Mouse (Mus musculus) neural tube, embryonic 15.5 days (tissue): ENCODE results near the gene Nfib. TPM values are rescaled to one million over a fixed set of nuclear protein-coding genes. Genes with fewer than 3 reads are reported as not detected.

ENCODE experiments used
- ATAC-seq: fragments of 200-750 bp; cut with Nextera tagmentation; 2 replicates; pipeline ENCODE4 v1.8.0; 2017; ENCODE audit warnings: mild to moderate bottlenecking, moderate TSS enrichment, moderate library complexity; ENCODE audit not compliant: low FRiP score
- H3K27ac ChIP-seq: fragments of 300-500 bp; sonication (generic); replicated peaks from 2 replicates; pipeline ENCODE4 v1.5.1; 2015; ENCODE audit warnings: mild to moderate bottlenecking, inconsistent platforms
- H3K27me3 ChIP-seq: fragments of 300-500 bp; sonication (generic); replicated peaks from 2 replicates; pipeline ENCODE4 v1.6.1; 2015; ENCODE audit warnings: inconsistent platforms
- H3K36me3 ChIP-seq: fragments of 300-500 bp; sonication (generic); 2 replicates; pipeline ENCODE4 v1.6.1; 2015; ENCODE audit warnings: inconsistent platforms
- H3K4me1 ChIP-seq: fragments of 300-500 bp; sonication (generic); 2 replicates; pipeline ENCODE4 v1.6.1; 2015; ENCODE audit warnings: inconsistent platforms
- H3K4me2 ChIP-seq: fragments of 300-500 bp; sonication (generic); 2 replicates; pipeline ENCODE4 v1.6.1; 2015; ENCODE audit warnings: inconsistent platforms, mild to moderate bottlenecking, moderate library complexity
- H3K4me3 ChIP-seq: fragments of 300-500 bp; sonication (generic); replicated peaks from 2 replicates; pipeline ENCODE4 v1.5.1; 2015; ENCODE audit warnings: mild to moderate bottlenecking, inconsistent platforms
- H3K9ac ChIP-seq: fragments of 300-500 bp; sonication (generic); replicated peaks from 2 replicates; pipeline ENCODE4 v1.6.1; 2015; ENCODE audit warnings: mild to moderate bottlenecking, inconsistent platforms
- H3K9me3 ChIP-seq: fragments of 300-500 bp; sonication (generic); replicated peaks from 2 replicates; pipeline ENCODE4 v1.6.1; 2016; ENCODE audit warnings: inconsistent platforms
- WGBS: fragments of 180-500 bp; shearing (Covaris S2); methylation state at CpG from one replicate; pipeline ENCODE4 v1.1.7; 2015; ENCODE audit warnings: mixed read lengths; 5-methylcytosine and 5-hydroxymethylcytosine counted together
- polyA plus RNA-seq: library from polyadenylated mRNA; unstranded; fragments of >200 nt; fragmentation: Nextera tagmentation; extraction: Ambion mirVana; gene quantifications from 2 replicates; pipeline ENCODE4 v1.2.1, GENCODE M21; 2015

The Nfib gene
- polyA plus RNA-seq, 1 experiment from 2014 or later, result 58.4 TPM

DNA sequence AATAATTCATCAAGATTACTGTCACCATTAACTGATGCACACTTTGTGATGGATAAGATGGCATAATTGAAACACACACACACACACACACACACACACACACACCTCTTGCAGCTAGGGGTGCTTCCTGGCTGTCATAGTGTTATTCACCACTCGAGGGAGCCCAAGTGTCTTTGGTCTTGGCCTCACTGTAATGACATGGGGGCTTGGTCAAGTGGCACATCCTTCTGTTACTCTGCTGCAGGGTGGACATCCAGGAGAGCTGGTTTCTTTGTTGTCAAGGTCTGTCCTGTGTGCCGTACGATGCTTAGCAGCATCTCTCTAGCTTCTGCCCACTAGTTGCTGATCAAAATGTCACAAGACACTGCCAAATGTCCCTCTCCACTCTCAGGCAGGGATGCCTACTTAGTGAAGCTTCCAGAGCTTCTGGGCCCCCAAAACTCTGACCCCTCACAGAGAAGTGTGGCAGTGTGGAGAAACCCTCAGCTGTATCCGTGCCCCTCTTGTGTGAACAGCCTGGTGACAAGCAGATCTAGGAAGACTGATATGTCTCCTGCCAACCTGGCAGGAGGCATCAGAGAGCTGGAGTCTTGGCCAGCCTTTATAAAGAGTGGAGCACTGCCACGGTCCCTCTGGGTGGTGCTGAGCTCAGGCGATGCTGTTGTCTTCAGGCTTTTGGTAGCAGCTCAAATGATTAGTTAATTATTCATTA lies 62.4 kb downstream of the Nfib start:
- no peak overlapping the region for H3K27ac ChIP-seq
- ATAC-seq, result peak; percentile 59; the same call in 1 of the 2 replicates
- no peaks in the 10 kb centered on the region for H3K9me3 ChIP-seq
- H3K4me1 ChIP-seq, result peaks cover 12% of the 10 kb centered on the region; the same call in 1 of the 2 replicates
- WGBS, result 50% methylated on average over 6 of the region's 6 CpGs
- H3K9ac ChIP-seq, result no peak overlapping the region
- H3K36me3 ChIP-seq, result no peaks in the 10 kb centered on the region
- no peaks in the 10 kb centered on the region for H3K27me3 ChIP-seq
- no peak overlapping the region for H3K4me3 ChIP-seq
- H3K4me2 ChIP-seq, result no peak overlapping the region

DNA sequence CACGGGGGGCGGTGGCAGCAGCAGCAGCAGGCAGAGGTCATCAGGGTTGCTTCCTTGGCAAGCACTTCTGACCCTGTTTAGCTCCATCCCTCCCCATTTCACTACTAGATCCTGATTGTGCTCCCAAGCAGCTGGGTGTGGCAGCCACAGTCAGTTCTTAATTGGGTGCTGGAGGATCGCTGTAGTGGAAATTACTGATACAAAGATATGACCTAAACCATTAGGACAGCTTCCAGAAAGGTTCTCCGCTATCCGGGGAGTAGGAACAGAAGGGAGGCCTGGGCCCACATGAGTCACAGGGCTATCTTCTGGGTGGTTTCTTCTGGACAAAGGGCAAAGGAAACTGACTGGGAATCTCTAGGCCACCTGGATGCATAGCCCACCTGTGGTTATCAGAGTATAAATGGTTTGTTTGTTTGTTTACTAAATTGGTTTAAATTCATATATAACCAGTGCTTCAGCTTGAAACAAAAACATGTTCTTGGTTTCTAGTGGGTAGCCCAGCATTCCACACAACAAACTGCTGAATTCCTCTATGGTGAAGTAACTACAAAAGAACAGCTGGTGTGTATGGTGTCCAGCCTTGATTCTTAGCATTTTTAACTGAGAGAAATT lies 64.4 kb downstream of the Nfib start:
- no peak overlapping the region for H3K4me3 ChIP-seq
- no peaks in the 10 kb centered on the region for H3K9me3 ChIP-seq
- WGBS, result 90% methylated on average over 5 of the region's 5 CpGs
- no peaks in the 10 kb centered on the region for H3K27me3 ChIP-seq
- no peak for ATAC-seq
- H3K9ac ChIP-seq, result no peak overlapping the region
- H3K36me3 ChIP-seq, result no peaks in the 10 kb centered on the region
- H3K4me2 ChIP-seq, result no peak overlapping the region
- peaks cover 12% of the 10 kb centered on the region; the same call in 1 of the 2 replicates for H3K4me1 ChIP-seq
- no peak overlapping the region for H3K27ac ChIP-seq

DNA sequence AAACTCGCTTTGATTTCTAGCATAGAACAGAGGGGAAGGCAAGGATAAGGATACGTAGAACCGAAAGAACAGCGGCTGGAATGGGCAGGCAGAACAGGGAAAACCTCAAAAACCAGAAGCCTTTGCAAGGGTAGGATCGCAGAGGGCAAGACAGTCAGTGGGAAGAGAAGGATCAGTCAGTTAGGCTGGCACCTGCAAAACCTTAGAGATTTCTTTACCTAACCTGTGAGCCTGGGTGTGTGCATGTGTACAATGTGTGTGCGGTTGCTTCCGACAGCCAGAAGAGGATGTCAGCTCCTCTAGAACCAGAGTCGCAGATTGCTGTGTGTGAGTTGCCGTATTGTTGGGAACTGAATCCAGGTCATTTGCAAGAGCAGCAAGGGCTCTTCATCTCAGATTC lies 67.3 kb downstream of the Nfib start:
- Histone ChIP-seq H3K27me3 (no peaks in the 10 kb centered on the region), H3K9me3 (no peaks in the 10 kb centered on the region), H3K27ac (no peak overlapping the region), H3K36me3 (no peaks in the 10 kb centered on the region), H3K4me3 (no peak overlapping the region), H3K4me1 (peaks cover 1% of the 10 kb centered on the region; the same call in 1 of the 2 replicates), H3K9ac (no peak overlapping the region), H3K4me2 (no peak overlapping the region)
- 91% methylated on average over 9 of the region's 9 CpGs for WGBS
- ATAC-seq, result no peak

DNA sequence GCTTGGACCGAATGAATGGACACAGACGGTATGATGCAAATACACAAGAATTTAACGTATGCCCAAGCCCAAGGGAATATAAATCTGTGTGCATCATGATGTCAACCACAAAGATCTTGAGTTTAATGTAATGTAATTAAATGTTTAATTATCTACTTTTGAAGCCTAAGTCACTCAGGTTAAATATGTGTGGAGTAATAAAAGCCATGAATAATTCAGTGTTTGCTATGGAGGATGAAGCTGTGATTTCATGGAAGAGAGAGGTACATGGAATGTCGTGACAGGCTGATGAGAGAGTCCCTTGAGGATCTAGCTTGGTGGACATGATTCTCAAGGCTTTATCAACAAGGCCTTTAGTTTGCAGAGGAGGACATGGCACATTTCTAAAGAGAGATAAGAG lies 67.9 kb downstream of the Nfib start:
- WGBS, result 37% methylated on average over 4 of the region's 4 CpGs

DNA sequence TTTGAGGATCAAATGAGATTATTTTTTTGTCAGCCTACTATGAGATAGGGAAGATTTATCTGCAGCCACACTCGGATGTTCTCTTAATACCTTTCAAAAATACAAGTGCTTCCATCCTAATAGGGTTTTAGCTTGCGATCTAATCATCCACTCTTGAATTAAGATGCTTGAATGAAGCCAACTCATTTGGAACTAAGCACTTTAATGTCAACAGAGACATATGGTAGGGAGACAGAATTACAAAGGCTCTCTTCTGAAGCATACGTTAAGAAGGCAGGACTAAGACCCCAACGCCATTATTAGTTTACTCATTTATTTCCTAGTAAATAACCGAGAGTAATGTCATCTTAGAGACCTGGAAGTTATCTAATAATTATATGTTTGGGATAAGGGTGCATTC lies 68.9 kb downstream of the Nfib start:
- H3K4me2 ChIP-seq, result no peak overlapping the region
- no peaks in the 10 kb centered on the region for H3K9me3 ChIP-seq
- H3K36me3 ChIP-seq, result no peaks in the 10 kb centered on the region
- H3K27me3 ChIP-seq, result no peaks in the 10 kb centered on the region
- 52% methylated on average over 5 of the region's 5 CpGs for WGBS
- H3K4me3 ChIP-seq, result no peak overlapping the region
- no peak overlapping the region for H3K9ac ChIP-seq
- no peak overlapping the region for H3K27ac ChIP-seq
- no peaks in the 10 kb centered on the region for H3K4me1 ChIP-seq
- no peak for ATAC-seq

More for the DNA sequence above, 67.9 kb downstream of the Nfib start:
- H3K27ac ChIP-seq, result no peak overlapping the region
- no peaks in the 10 kb centered on the region for H3K4me1 ChIP-seq
- H3K4me3 ChIP-seq, result no peak overlapping the region
- no peaks in the 10 kb centered on the region for H3K9me3 ChIP-seq
- H3K4me2 ChIP-seq, result no peak overlapping the region
- ATAC-seq, result no peak
- H3K36me3 ChIP-seq, result no peaks in the 10 kb centered on the region
- H3K9ac ChIP-seq, result no peak overlapping the region
- H3K27me3 ChIP-seq, result no peaks in the 10 kb centered on the region

DNA sequence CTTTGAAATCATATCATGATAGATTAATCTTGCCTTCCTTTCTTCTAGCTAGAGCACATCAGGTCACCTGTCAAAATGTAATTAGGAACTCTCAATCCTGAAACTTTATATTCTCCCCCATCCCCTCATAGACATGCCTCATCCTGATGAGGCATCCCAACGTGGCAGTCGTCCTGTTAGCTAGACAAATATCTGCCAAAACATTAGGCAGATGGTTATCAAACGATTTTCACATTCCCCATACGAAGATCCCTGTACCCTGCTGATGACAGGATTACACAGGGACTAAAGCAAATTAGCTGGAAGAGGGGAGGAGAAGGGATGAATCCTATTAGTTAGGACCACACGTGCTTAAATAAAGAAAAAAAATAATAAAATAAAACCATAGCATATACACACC lies 69.7 kb downstream of the Nfib start:
- no peak overlapping the region for H3K9ac ChIP-seq
- H3K4me2 ChIP-seq, result no peak overlapping the region
- H3K4me1 ChIP-seq, result no peaks in the 10 kb centered on the region
- no peaks in the 10 kb centered on the region for H3K36me3 ChIP-seq
- H3K9me3 ChIP-seq, result no peaks in the 10 kb centered on the region
- H3K4me3 ChIP-seq, result no peak overlapping the region
- H3K27ac ChIP-seq, result no peak overlapping the region
- H3K27me3 ChIP-seq, result no peaks in the 10 kb centered on the region
- WGBS, result 59% methylated on average over 5 of the region's 5 CpGs
- no peak for ATAC-seq

DNA sequence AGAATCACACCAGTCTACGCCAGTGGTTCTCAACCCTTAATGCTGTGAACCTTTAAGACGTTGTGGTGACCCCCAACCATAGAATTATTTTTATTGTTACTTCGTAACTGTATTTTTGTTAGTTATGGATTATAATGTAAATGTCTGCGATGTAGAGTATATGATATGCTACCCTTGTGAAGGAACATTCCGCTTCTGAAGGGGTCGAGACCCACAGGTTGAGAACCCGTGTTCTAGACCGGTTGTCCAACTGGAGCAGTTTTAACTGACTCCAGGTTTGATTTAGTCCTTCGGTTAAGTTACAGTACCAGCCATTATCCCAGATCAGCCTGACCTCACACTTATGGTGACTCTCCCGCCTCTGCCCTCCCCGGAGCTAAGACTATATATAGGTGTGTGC lies 70.4 kb downstream of the Nfib start:
- H3K9ac ChIP-seq, result no peak overlapping the region
- no peaks in the 10 kb centered on the region for H3K36me3 ChIP-seq
- no peaks in the 10 kb centered on the region for H3K27me3 ChIP-seq
- WGBS, result 97% methylated on average over 11 of the region's 11 CpGs
- no peaks in the 10 kb centered on the region for H3K4me1 ChIP-seq
- no peak overlapping the region for H3K4me2 ChIP-seq
- H3K27ac ChIP-seq, result no peak overlapping the region
- ATAC-seq, result no peak
- no peaks in the 10 kb centered on the region for H3K9me3 ChIP-seq
- no peak overlapping the region for H3K4me3 ChIP-seq

DNA sequence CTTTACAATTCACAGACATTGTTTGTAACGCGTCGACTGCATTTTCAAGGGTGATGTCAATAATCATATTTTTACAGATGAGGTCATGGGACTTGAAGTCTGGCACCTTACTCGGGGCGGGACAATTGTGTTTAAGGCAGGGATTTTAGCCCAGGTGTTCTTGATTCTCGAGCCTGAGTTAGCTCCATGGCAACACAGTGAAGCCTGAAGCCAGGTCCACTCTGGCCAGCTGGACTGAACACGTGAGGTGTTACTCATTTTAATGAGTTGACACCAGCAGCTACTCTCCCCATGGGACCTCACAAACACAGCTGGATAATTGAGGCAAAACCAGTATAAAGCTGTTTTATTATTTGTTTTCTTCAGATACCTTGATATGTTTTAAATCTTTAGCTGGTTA lies 71.2 kb downstream of the Nfib start:
- ATAC-seq, result no peak
- H3K4me2 ChIP-seq, result no peak overlapping the region
- H3K27ac ChIP-seq, result no peak overlapping the region
- H3K27me3 ChIP-seq, result no peaks in the 10 kb centered on the region
- H3K9ac ChIP-seq, result no peak overlapping the region
- no peaks in the 10 kb centered on the region for H3K9me3 ChIP-seq
- H3K36me3 ChIP-seq, result no peaks in the 10 kb centered on the region
- no peaks in the 10 kb centered on the region for H3K4me1 ChIP-seq
- WGBS, result 72% methylated on average over 7 of the region's 7 CpGs
- no peak overlapping the region for H3K4me3 ChIP-seq

DNA sequence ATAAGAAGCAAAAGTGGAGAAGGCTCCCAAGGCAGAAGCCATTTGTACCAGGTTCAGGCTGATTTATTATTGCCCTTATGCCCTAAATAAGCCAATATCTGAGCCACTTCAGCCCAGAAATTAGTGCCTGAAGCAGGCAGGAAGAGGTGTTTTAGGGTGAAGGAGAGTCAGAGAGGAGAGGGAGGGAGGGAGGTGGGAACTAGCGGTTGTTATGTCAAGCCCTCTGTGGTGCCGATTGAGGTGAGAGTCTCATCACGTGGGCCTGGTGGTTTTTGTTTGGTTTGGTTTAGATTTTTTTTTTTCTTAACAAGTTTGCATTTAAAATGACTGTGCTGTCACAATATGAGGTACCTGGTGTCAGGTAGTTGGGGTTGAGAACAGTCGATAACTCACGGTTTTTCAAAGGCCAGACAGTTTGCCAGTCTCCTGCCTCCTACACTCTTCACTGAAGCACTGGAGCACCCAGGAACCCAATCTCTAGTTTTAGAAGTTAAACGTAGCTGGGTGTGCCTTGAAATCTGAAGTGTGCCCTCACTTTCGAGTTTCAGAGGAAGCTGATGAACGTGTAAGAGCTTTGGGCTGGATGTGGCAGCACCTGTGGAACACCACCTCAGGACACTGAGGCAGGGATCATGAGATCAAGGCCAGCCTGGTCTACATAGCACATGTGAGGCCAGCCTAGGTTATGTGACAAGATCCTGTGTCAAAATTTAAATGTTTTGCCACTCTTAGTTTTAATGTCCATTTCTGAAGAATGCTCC lies 81.1 kb downstream of the Nfib start:
- ATAC-seq, result no peak
- no peaks in the 10 kb centered on the region for H3K36me3 ChIP-seq
- no peaks in the 10 kb centered on the region for H3K27me3 ChIP-seq
- H3K4me2 ChIP-seq, result no peak overlapping the region
- no peak overlapping the region for H3K27ac ChIP-seq
- no peak overlapping the region for H3K9ac ChIP-seq
- H3K9me3 ChIP-seq, result no peaks in the 10 kb centered on the region
- peaks cover 16% of the 10 kb centered on the region for H3K4me1 ChIP-seq
- 89% methylated on average over 8 of the region's 8 CpGs for WGBS
- H3K4me3 ChIP-seq, result no peak overlapping the region

DNA sequence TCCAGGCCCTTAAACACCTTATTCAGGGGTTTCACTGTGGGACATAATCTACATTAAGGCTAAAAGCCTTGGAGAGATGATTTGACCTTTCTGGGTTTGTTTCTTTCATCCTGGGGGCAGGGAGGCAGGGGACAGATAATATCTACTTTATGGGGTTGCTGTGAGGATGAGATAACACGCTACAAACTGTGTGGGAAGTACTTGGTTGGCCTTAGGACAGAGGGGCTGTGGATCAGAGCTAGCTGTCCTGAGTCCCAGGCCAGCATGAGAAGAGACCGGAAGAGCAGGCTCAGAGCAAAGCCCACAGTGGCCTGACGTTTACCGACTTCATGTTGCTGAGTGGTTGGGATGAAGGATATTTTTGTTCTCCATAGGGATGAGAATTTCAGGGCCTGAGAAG lies 81.7 kb downstream of the Nfib start:
- Histone ChIP-seq H3K9me3 (no peaks in the 10 kb centered on the region), H3K9ac (no peak overlapping the region), H3K4me3 (no peak overlapping the region), H3K27ac (no peak overlapping the region), H3K4me2 (no peak overlapping the region), H3K27me3 (no peaks in the 10 kb centered on the region), H3K4me1 (peaks cover 19% of the 10 kb centered on the region), H3K36me3 (no peaks in the 10 kb centered on the region)
- 69% methylated on average over 4 of the region's 4 CpGs for WGBS
- ATAC-seq, result no peak

DNA sequence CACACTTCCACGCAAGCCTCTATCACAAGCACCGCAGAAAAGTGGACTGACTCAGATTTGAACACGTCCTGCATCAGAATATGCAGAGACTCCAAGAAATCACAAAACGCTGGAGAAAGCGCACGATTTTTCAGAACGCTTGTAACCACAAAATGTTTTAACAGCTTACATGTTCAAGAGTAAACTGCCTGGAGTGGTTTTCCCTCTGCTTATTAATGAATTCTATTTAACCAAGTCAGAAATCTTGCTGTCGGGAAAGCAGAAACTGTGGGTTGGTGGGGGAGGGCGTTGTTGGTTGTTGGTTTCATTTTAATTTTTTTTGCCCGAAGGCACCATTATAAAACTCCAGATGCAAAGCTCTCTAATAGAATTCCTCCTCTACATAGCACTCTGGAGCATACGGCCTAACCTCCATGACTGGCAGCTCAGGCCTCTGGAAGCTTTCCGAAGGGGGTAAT lies 82.4 kb downstream of the Nfib start:
- peaks cover 19% of the 10 kb centered on the region for H3K4me1 ChIP-seq
- no peak overlapping the region for H3K4me2 ChIP-seq
- H3K4me3 ChIP-seq, result no peak overlapping the region
- H3K27me3 ChIP-seq, result no peaks in the 10 kb centered on the region
- 54% methylated on average over 12 of the region's 12 CpGs for WGBS
- no peaks in the 10 kb centered on the region for H3K36me3 ChIP-seq
- peak overlapping the region; percentile 70 for H3K27ac ChIP-seq
- no peaks in the 10 kb centered on the region for H3K9me3 ChIP-seq
- no peak overlapping the region for H3K9ac ChIP-seq
- ATAC-seq, result no peak
